Mouse (Mus musculus): Measurements from ENCODE around the gene Efna4.

DNA sequence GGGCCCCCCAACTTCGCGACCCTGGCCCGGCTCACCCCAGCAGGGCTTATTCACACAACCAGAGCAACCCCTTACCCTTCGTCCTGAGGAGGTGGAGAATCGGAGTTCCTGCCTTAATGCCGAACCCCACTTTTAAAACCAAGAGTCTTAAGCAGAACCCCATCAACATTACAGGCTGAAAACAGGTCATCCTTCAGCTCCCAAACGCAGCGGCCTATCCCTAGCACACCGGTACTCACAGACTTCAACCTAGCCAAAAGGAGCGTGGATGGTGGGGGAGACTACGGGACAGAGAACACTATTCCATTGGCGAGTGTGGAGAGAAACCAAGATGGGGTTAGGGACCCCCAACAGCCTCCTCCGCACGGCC is 15.7 kb downstream of the Efna4 start:
- TF ChIP-seq CTCF (IDR thresholded peaks at IDR 0.05; ENCODE audit: control insufficient read depth, insufficient read depth, insufficient read length) (no peak), MAX (IDR thresholded peaks at IDR 0.05) (no peak)

All from C2C12 (cell line).